Mouse (Mus musculus) midbrain, postnatal 0 days (tissue): Measurements from ENCODE around the gene Bloc1s2. TPM values are rescaled to one million over a fixed set of nuclear protein-coding genes. Genes with fewer than 3 reads are reported as not detected.
A peak's percentile ranks its signal among the peaks of the same experiment; 100 is the strongest.

ENCODE experiments used
- ATAC-seq: fragments of 200-750 bp; cut with Nextera tagmentation; 2 replicates; pipeline ENCODE4 v1.8.0; 2017; ENCODE audit warnings: moderate number of reproducible peaks, mild to moderate bottlenecking, moderate TSS enrichment, moderate library complexity; ENCODE audit not compliant: low FRiP score
- DNase-seq: peaks from one replicate; pipeline ENCODE4 v3.0.0-alpha.2; 2015; ENCODE audit warnings: low spot score
- H3K27ac ChIP-seq: fragments of 300-500 bp; sonication (generic); 2 replicates; pipeline ENCODE4 v1.5.1; 2014; ENCODE audit warnings: low read depth, mild to moderate bottlenecking, low read length, mixed read lengths
- H3K27me3 ChIP-seq: fragments of 300-500 bp; sonication (generic); 2 replicates; pipeline ENCODE4 v1.6.1; 2014; ENCODE audit warnings: low read length, control low read depth, mixed read lengths; ENCODE audit not compliant: insufficient read depth
- H3K36me3 ChIP-seq: fragments of 300-500 bp; sonication (generic); 2 replicates; pipeline ENCODE4 v1.6.1; 2014; ENCODE audit warnings: low read length, control low read depth, mixed read lengths; ENCODE audit not compliant: insufficient read depth
- H3K4me1 ChIP-seq: fragments of 300-500 bp; sonication (generic); 2 replicates; pipeline ENCODE4 v1.6.1; 2014; ENCODE audit warnings: mild to moderate bottlenecking, control low read depth, antibody characterized with exemption, low read length, mixed read lengths; ENCODE audit not compliant: insufficient read depth
- H3K4me2 ChIP-seq: fragments of 300-500 bp; sonication (generic); 2 replicates; pipeline ENCODE4 v1.6.1; 2014; ENCODE audit warnings: low read depth, mild to moderate bottlenecking, low read length, mixed read lengths; ENCODE audit not compliant: poor library complexity, severe bottlenecking
- H3K4me3 ChIP-seq: fragments of 300-500 bp; sonication (generic); 2 replicates; pipeline ENCODE4 v1.5.1; 2014; ENCODE audit warnings: low read depth, mild to moderate bottlenecking, low read length, moderate library complexity
- H3K9ac ChIP-seq: fragments of 300-500 bp; sonication (generic); replicated peaks from 2 replicates; pipeline ENCODE4 v1.6.1; 2014; ENCODE audit warnings: mild to moderate bottlenecking, low read length, moderate library complexity, mixed read lengths; ENCODE audit not compliant: poor library complexity, severe bottlenecking
- H3K9me3 ChIP-seq: fragments of 300-500 bp; sonication (generic); 2 replicates; pipeline ENCODE4 v1.6.1; 2016; ENCODE audit warnings: low read length, control low read depth
- CTCF ChIP-seq: IDR thresholded peaks from 2 replicates; pipeline ENCODE4 v1.5.1; 2016; ENCODE audit warnings: antibody characterized with exemption, mild to moderate bottlenecking
- WGBS: fragments of 180-500 bp; shearing (Covaris S2); extraction: QIAGEN DNeasy Blood & Tissue Kit; methylation state at CpG from one replicate; pipeline ENCODE4 v1.1.7; 2014; 5-methylcytosine and 5-hydroxymethylcytosine counted together
- polyA plus RNA-seq: library from polyadenylated mRNA; unstranded; fragments of >200 nt; fragmentation: Nextera tagmentation; extraction: Ambion mirVana; gene quantifications from 2 replicates; pipeline ENCODE4 v1.2.1, GENCODE M21; 2015
- total RNA-seq: library from RNA; depleted of rRNA; stranded (reverse); fragments of >200 nt; gene quantifications from 2 replicates; pipeline ENCODE4 v1.2.3, GENCODE M21; 2014

Bloc1s2 gene
- total and polyA plus RNA-seq, 2 experiments from 2014 or later: 40.4 to 201 TPM

DNA sequence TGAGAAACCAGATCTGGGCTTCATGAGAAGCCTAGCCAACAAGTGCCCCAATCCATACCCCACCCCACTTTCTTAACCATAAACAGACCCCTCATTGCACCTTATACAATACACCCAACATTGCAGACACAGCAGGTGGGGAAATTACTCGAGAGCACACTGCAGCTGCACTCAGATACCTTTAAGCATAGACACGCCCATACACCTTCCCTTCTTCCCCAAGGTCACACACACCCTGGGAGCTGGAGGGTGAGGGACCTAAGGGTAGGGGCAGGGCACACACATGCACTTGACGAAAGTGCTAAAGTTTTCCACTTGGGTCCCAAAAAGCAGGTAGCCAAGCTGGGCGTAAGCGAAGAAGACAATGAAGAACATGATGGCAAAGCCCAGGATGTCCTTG is 7.5 kb upstream of the Bloc1s2 start:
- H3K27ac ChIP-seq: no peak overlapping the region
- DNase-seq (no peak), ATAC-seq (no peak)
- H3K4me3 ChIP-seq: no peak overlapping the region
- H3K36me3 ChIP-seq: no peaks in the 10 kb centered on the region
- no peaks in the 10 kb centered on the region for H3K4me1 ChIP-seq
- no peaks in the 10 kb centered on the region; the same call in 1 of the 2 replicates for H3K27me3 ChIP-seq
- WGBS: 91% methylated on average over 5 of the region's 5 CpGs
- no peak for TF ChIP-seq CTCF
- H3K9me3 ChIP-seq: no peaks in the 10 kb centered on the region
- H3K9ac ChIP-seq: no peak overlapping the region
- H3K4me2 ChIP-seq: no peak overlapping the region

DNA sequence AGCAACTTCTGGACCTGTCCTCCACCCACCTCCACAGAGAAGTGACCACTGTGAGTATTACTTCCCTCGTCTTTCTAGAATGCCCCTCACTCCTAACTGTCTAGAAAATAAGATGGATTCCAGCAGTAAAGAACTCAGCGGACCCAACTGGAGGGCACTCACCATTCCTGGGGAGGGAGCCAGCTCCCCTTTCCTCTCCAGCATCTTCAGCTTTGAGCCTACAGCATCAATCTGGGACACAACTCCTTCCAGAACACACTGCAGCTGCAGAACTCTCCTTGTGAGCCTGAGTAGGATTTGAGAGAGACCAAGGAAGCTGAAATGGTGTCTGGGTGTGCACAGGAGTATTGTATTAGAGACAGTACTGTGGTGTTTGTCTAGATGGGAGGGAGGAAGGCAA is 2.7 kb upstream of the Bloc1s2 start:
- H3K27me3 ChIP-seq: no peaks in the 10 kb centered on the region; the same call in 1 of the 2 replicates
- H3K4me2 ChIP-seq: no peak overlapping the region
- no peak for TF ChIP-seq CTCF
- H3K9ac ChIP-seq: no peak overlapping the region
- H3K4me1 ChIP-seq: no peaks in the 10 kb centered on the region
- DNase-seq (no peak), ATAC-seq (no peak)
- H3K4me3 ChIP-seq: no peak overlapping the region
- no peak overlapping the region for H3K27ac ChIP-seq
- no peaks in the 10 kb centered on the region for H3K9me3 ChIP-seq
- peaks cover 5% of the 10 kb centered on the region; the same call in 1 of the 2 replicates for H3K36me3 ChIP-seq
- 83% methylated on average over 2 of the region's 2 CpGs for WGBS

DNA sequence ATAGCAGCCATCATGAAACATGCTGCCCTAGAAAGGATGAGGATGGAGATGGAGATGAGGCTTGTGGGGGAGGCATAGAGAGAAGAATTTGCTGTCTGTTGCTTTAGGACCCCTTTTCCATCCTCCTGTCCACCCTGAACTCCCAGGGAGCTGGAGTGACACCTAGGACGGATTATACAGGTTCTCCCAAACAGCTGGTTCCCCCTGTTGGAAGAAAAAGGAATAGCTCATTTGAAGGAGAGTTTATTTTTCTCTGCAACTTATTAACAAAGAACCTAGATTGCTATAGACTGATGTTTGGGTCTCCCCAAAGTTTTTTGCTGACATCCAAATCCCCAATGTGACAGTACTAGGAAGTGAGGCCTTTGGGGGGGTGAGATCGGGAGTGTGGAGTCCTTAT is 2.1 kb upstream of the Bloc1s2 start:
- Histone ChIP-seq H3K9me3 (no peaks in the 10 kb centered on the region), H3K4me1 (no peaks in the 10 kb centered on the region), H3K36me3 (peaks cover 10% of the 10 kb centered on the region; the same call in 1 of the 2 replicates), H3K27ac (no peak overlapping the region), H3K4me3 (no peak overlapping the region), H3K9ac (no peak overlapping the region), H3K4me2 (no peak overlapping the region), H3K27me3 (no peaks in the 10 kb centered on the region; the same call in 1 of the 2 replicates)
- ATAC-seq (no peak), DNase-seq (no peak)
- TF ChIP-seq CTCF: peak; percentile 20
- WGBS: 29% methylated on average over 2 of the region's 2 CpGs

DNA sequence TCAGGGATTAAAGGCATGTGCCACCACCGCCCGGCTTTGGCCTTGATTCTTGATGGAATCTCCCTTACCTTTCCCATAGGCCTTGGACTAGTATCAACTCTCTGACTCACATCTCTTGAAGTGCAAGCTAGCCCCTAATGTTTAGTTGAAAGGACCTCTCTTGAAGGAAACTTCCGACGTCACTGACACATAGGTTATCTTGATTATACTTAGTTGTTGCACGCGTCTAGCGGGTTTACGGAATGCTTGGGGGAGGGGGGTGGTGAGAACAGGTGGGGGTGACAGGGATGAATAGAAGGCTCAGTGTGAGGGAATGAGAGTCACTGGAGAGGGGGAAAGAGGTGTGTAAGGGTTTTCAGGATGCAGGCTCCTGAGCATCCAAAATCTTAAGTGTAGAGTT is 705 bp upstream of the Bloc1s2 start:
- Histone ChIP-seq H3K36me3 (peaks cover 18% of the 10 kb centered on the region), H3K27me3 (no peaks in the 10 kb centered on the region; the same call in 1 of the 2 replicates), H3K27ac (no peak overlapping the region), H3K9me3 (no peaks in the 10 kb centered on the region), H3K4me1 (no peaks in the 10 kb centered on the region), H3K4me3 (no peak overlapping the region), H3K9ac (no peak overlapping the region), H3K4me2 (no peak overlapping the region)
- ATAC-seq (no peak), DNase-seq (no peak)
- TF ChIP-seq CTCF: no peak
- WGBS: 97% methylated on average over 8 of the region's 8 CpGs

DNA sequence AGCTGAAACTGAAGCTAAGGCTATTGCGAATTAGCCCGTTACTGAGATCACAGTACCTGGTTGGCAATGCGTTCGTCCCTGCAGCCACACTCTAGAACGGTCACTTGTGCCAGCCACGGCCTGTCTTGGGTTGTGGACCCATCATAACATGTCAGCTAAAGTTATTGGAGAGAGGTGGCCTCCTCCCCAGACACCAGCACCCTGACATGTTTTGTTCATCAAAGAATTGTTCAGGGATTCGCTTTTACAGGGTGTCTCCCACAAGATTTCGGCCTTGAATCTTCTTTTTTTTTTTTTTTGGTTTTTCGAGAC is 278 bp upstream of the Bloc1s2 start:
- TF ChIP-seq CTCF: no peak
- no peak for DNase-seq
- Histone ChIP-seq H3K27me3 (no peaks in the 10 kb centered on the region; the same call in 1 of the 2 replicates), H3K4me1 (no peaks in the 10 kb centered on the region), H3K9ac (peak overlapping the region; percentile 82), H3K27ac (peak overlapping the region; percentile 65), H3K4me2 (peak overlapping the region; percentile 63), H3K36me3 (peaks cover 22% of the 10 kb centered on the region), H3K4me3 (peak overlapping the region; percentile 63), H3K9me3 (no peaks in the 10 kb centered on the region)
- 61% methylated on average over 9 of the region's 9 CpGs for WGBS
- peak; percentile 31; the same call in 1 of the 2 replicates for ATAC-seq

DNA sequence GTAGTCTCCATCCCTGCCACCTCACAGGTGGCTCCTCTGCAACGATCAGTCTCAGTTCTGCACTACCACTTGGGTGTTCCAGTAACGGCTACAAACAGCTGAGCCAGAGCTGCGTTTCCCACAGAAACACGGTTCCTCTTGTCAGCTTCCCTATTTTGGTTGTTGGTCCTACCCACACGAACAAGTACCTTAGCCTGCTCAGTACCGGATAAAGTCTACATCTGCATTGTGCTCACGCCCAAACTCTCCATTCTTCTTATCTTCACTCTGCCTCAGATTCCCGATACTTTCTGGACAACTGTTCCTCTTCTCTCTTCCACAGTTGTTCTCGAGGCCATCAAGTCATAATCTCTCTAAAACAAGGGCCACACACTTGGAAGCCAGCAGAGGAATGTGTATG is 1.9 kb downstream of the Bloc1s2 start:
- H3K27ac ChIP-seq: no peak overlapping the region
- H3K9me3 ChIP-seq: no peaks in the 10 kb centered on the region
- H3K4me1 ChIP-seq: no peaks in the 10 kb centered on the region
- H3K36me3 ChIP-seq: peaks cover 32% of the 10 kb centered on the region
- no peak overlapping the region for H3K4me3 ChIP-seq
- no peak overlapping the region for H3K9ac ChIP-seq
- no peak overlapping the region for H3K4me2 ChIP-seq
- ATAC-seq (no peak), DNase-seq (no peak)
- WGBS: 92% methylated on average over 9 of the region's 9 CpGs
- no peak for TF ChIP-seq CTCF
- H3K27me3 ChIP-seq: no peaks in the 10 kb centered on the region; the same call in 1 of the 2 replicates
